Mouse (Mus musculus) induced T-regulatory cell, adult 2 months (primary cell): ENCODE results near the gene Ociad2.
A peak's percentile ranks its signal among the peaks of the same experiment; 100 is the strongest.

Experiments
- DNase-seq: peaks from one replicate; pipeline ENCODE4 v3.0.0-alpha.2; 2012; ENCODE audit warnings: low read depth

The Ociad2 gene

GRCm38 (mm10) chr5:73304507-73304906, 36.3 kb downstream of the Ociad2 start:
- no peak for DNase-seq

- no peak for DNase-seq
These were observed 39.1 kb downstream of the Ociad2 start for GRCm38 (mm10) chr5:73301601-73302307.

- no peak for DNase-seq
These were observed 44.9 kb downstream of the Ociad2 start for GRCm38 (mm10) chr5:73295916-73296315.

GRCm38 (mm10) chr5:73295016-73295415, 45.8 kb downstream of the Ociad2 start:
- no peak for DNase-seq

- peak; percentile 73 for DNase-seq
These were observed 47.4 kb downstream of the Ociad2 start for GRCm38 (mm10) chr5:73293458-73293827.

- peak; percentile 98 for DNase-seq
These were observed 48.0 kb downstream of the Ociad2 start, which contains the start of gene Ociad1 for GRCm38 (mm10) chr5:73292502-73293457. Gene Ociad1 (plus strand): TSS chr5:73292784.

- DNase-seq, result no peak
These were observed 50.9 kb downstream of the Ociad2 start for GRCm38 (mm10) chr5:73289900-73290299.

GRCm38 (mm10) chr5:73286603-73287002, 54.2 kb downstream of the Ociad2 start:
- peak; percentile 87 for DNase-seq

- DNase-seq, result peak; percentile 76
These were observed 55.3 kb downstream of the Ociad2 start for GRCm38 (mm10) chr5:73285470-73285978.

GRCm38 (mm10) chr5:73284046-73284445, 56.8 kb downstream of the Ociad2 start:
- no peak for DNase-seq

GRCm38 (mm10) chr5:73280567-73280850, 60.3 kb downstream of the Ociad2 start:
- DNase-seq, result no peak

GRCm38 (mm10) chr5:73279732-73280566, 60.9 kb downstream of the Ociad2 start:
- DNase-seq, result no peak

GRCm38 (mm10) chr5:73279190-73279589, 61.6 kb downstream of the Ociad2 start:
- DNase-seq, result no peak

GRCm38 (mm10) chr5:73274941-73275340, 65.9 kb downstream of the Ociad2 start:
- DNase-seq, result no peak

- DNase-seq, result no peak
These were observed 67.7 kb downstream of the Ociad2 start for GRCm38 (mm10) chr5:73273171-73273570.
